Mouse (Mus musculus) E14TG2a.4 (cell line): ENCODE measurements around the gene Rab3a.
A peak's percentile ranks its signal among the peaks of the same experiment; 100 is the strongest.

ENCODE experiments used
- CTCF ChIP-seq: conservative IDR thresholded peaks from 2 replicates; pipeline ENCODE4 v1.5.1; 2014; ENCODE audit warnings: low read length
- POU5F1 ChIP-seq: IDR thresholded peaks from 2 replicates; pipeline ENCODE4 v1.6.1; 2014; ENCODE audit warnings: low read length, borderline replicate concordance

DNA sequence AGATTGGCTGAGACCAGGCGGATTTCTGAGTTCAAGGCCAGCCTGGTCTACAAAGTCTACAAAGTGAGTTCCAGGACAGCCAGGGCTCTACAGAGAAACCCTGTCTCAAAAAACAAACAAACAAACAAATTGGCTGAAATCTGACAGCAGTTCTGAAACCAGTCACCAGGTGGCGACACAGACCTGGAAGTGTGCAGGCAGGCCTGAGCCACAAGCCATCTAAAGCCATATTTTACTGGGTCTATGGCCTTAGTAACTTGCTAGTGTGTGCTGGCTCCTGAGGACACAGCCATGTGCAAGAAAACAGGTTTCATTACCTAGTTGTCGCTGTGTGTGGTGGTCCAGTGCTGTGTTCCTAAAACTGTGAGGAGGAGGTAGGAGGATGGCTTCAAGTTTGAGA lies 33.7 kb upstream of the Rab3a start:
- TF ChIP-seq POU5F1 (no peak), CTCF (peak; percentile 67)
